Mouse (Mus musculus): Measurements from ENCODE around the gene Creb3l2. TPM values are rescaled to one million over a fixed set of nuclear protein-coding genes. Genes with fewer than 3 reads are reported as not detected.

Gene Creb3l2
- polyA plus RNA-seq, 1 experiment from 2014 or later, result 20.8 TPM

- Histone ChIP-seq H3K4me3 (replicated peaks; ENCODE audit: low read depth, low read length) (no peak overlapping the region), H3K4me2 (ENCODE audit: low read length) (peak overlapping the region; percentile 6; the same call in 1 of the 2 replicates), H3K9ac (ENCODE audit: low read depth, low read length) (0 out of 2 replicates have a peak overlapping the region, but pooled peaks have one; percentile 8), H3K27ac (peak overlapping the region; percentile 79), H3K4me1 (replicated peaks; ENCODE audit: insufficient read depth, low read length) (peaks cover 56% of the 10 kb centered on the region), H3K9me3 (replicated peaks; ENCODE audit: low read length) (no peaks in the 10 kb centered on the region), H3K36me3 (ENCODE audit: insufficient read depth, low read length) (no peaks in the 10 kb centered on the region), H3K27me3 (ENCODE audit: insufficient read depth, low read length) (no peaks in the 10 kb centered on the region)
- no peak for ATAC-seq (replicated peaks; ENCODE audit: low FRiP score, low read depth)
- no peak for TF ChIP-seq CTCF (IDR thresholded peaks at IDR 0.05; ENCODE audit: low read depth)
- no peak for DNase-seq (ENCODE audit: low spot score)
- WGBS, result 38% methylated on average over 6 of the region's 6 CpGs
Measured at GRCm38 (mm10) chr6:37418931-37419330, 23.0 kb downstream of the Creb3l2 start.

- H3K27ac ChIP-seq, result peak overlapping the region; percentile 54; the same call in 1 of the 2 replicates
- DNase-seq (ENCODE audit: low spot score) (no peak), ATAC-seq (replicated peaks; ENCODE audit: low FRiP score, low read depth) (peak; percentile 57; the same call in 1 of the 2 replicates)
- H3K4me1 ChIP-seq (replicated peaks; ENCODE audit: insufficient read depth, low read length), result peaks cover 52% of the 10 kb centered on the region
- TF ChIP-seq CTCF (IDR thresholded peaks at IDR 0.05; ENCODE audit: low read depth), result no peak
- no peak overlapping the region for H3K4me2 ChIP-seq (ENCODE audit: low read length)
- no peaks in the 10 kb centered on the region for H3K9me3 ChIP-seq (replicated peaks; ENCODE audit: low read length)
- no peaks in the 10 kb centered on the region for H3K27me3 ChIP-seq (ENCODE audit: insufficient read depth, low read length)
- WGBS, result 41% methylated on average over 4 of the region's 4 CpGs
- peak overlapping the region; percentile 10; the same call in 1 of the 2 replicates for H3K9ac ChIP-seq (ENCODE audit: low read depth, low read length)
- no peak overlapping the region for H3K4me3 ChIP-seq (replicated peaks; ENCODE audit: low read depth, low read length)
- no peaks in the 10 kb centered on the region for H3K36me3 ChIP-seq (ENCODE audit: insufficient read depth, low read length)
Measured at GRCm38 (mm10) chr6:37416743-37417142, 25.2 kb downstream of the Creb3l2 start.

- no peak for DNase-seq (ENCODE audit: low spot score)
Measured at GRCm38 (mm10) chr6:37415505-37415904, 26.4 kb downstream of the Creb3l2 start.

GRCm38 (mm10) chr6:37415034-37415433 lies 26.9 kb downstream of the Creb3l2 start:
- Histone ChIP-seq H3K4me2 (ENCODE audit: low read length) (no peak overlapping the region), H3K36me3 (ENCODE audit: insufficient read depth, low read length) (no peaks in the 10 kb centered on the region), H3K27ac (peak overlapping the region; percentile 87), H3K9ac (ENCODE audit: low read depth, low read length) (0 out of 2 replicates have a peak overlapping the region, but pooled peaks have one; percentile 14), H3K27me3 (ENCODE audit: insufficient read depth, low read length) (no peaks in the 10 kb centered on the region), H3K4me3 (replicated peaks; ENCODE audit: low read depth, low read length) (no peak overlapping the region), H3K9me3 (replicated peaks; ENCODE audit: low read length) (no peaks in the 10 kb centered on the region), H3K4me1 (replicated peaks; ENCODE audit: insufficient read depth, low read length) (peaks cover 46% of the 10 kb centered on the region)
- WGBS, result 15% methylated on average over 7 of the region's 7 CpGs
- DNase-seq (ENCODE audit: low spot score), result peak; percentile 88
- peak; percentile 81 for ATAC-seq (replicated peaks; ENCODE audit: low FRiP score, low read depth)
- no peak for TF ChIP-seq CTCF (IDR thresholded peaks at IDR 0.05; ENCODE audit: low read depth)

More at GRCm38 (mm10) chr6:37415505-37415904, 26.4 kb downstream of the Creb3l2 start:
- ATAC-seq (replicated peaks; ENCODE audit: low FRiP score, low read depth), result 0 out of 2 replicates have a peak, but pooled peaks have one; percentile 30
- no peak for TF ChIP-seq CTCF (IDR thresholded peaks at IDR 0.05; ENCODE audit: low read depth)
- no peaks in the 10 kb centered on the region for H3K36me3 ChIP-seq (ENCODE audit: insufficient read depth, low read length)
- H3K9me3 ChIP-seq (replicated peaks; ENCODE audit: low read length), result no peaks in the 10 kb centered on the region
- peaks cover 48% of the 10 kb centered on the region for H3K4me1 ChIP-seq (replicated peaks; ENCODE audit: insufficient read depth, low read length)
- H3K27ac ChIP-seq, result peak overlapping the region; percentile 87
- no peaks in the 10 kb centered on the region for H3K27me3 ChIP-seq (ENCODE audit: insufficient read depth, low read length)
- no peak overlapping the region for H3K4me3 ChIP-seq (replicated peaks; ENCODE audit: low read depth, low read length)
- no peak overlapping the region for H3K4me2 ChIP-seq (ENCODE audit: low read length)
- H3K9ac ChIP-seq (ENCODE audit: low read depth, low read length), result no peak overlapping the region
- WGBS, result 45% methylated on average over 6 of the region's 6 CpGs

GRCm38 (mm10) chr6:37414576-37414975 lies 27.4 kb downstream of the Creb3l2 start:
- TF ChIP-seq CTCF (IDR thresholded peaks at IDR 0.05; ENCODE audit: low read depth), result no peak
- Histone ChIP-seq H3K9ac (ENCODE audit: low read depth, low read length) (0 out of 2 replicates have a peak overlapping the region, but pooled peaks have one; percentile 14), H3K9me3 (replicated peaks; ENCODE audit: low read length) (no peaks in the 10 kb centered on the region), H3K27ac (peak overlapping the region; percentile 87), H3K27me3 (ENCODE audit: insufficient read depth, low read length) (no peaks in the 10 kb centered on the region), H3K4me3 (replicated peaks; ENCODE audit: low read depth, low read length) (no peak overlapping the region), H3K36me3 (ENCODE audit: insufficient read depth, low read length) (no peaks in the 10 kb centered on the region), H3K4me1 (replicated peaks; ENCODE audit: insufficient read depth, low read length) (peaks cover 42% of the 10 kb centered on the region), H3K4me2 (ENCODE audit: low read length) (no peak overlapping the region)
- 85% methylated on average over 10 of the region's 10 CpGs for WGBS
- DNase-seq (ENCODE audit: low spot score) (no peak), ATAC-seq (replicated peaks; ENCODE audit: low FRiP score, low read depth) (no peak)

GRCm38 (mm10) chr6:37411696-37412095 lies 30.2 kb downstream of the Creb3l2 start:
- H3K36me3 ChIP-seq (ENCODE audit: insufficient read depth, low read length), result no peaks in the 10 kb centered on the region
- TF ChIP-seq CTCF (IDR thresholded peaks at IDR 0.05; ENCODE audit: low read depth), result no peak
- 37% methylated on average over 3 of the region's 3 CpGs for WGBS
- no peaks in the 10 kb centered on the region for H3K9me3 ChIP-seq (replicated peaks; ENCODE audit: low read length)
- H3K9ac ChIP-seq (ENCODE audit: low read depth, low read length), result no peak overlapping the region
- H3K27ac ChIP-seq, result no peak overlapping the region; the same call in 1 of the 2 replicates
- H3K4me3 ChIP-seq (replicated peaks; ENCODE audit: low read depth, low read length), result no peak overlapping the region
- ATAC-seq (replicated peaks; ENCODE audit: low FRiP score, low read depth) (no peak), DNase-seq (ENCODE audit: low spot score) (no peak)
- peaks cover 32% of the 10 kb centered on the region for H3K4me1 ChIP-seq (replicated peaks; ENCODE audit: insufficient read depth, low read length)
- H3K27me3 ChIP-seq (ENCODE audit: insufficient read depth, low read length), result no peaks in the 10 kb centered on the region
- no peak overlapping the region for H3K4me2 ChIP-seq (ENCODE audit: low read length)

- no peak overlapping the region for H3K27ac ChIP-seq
- DNase-seq (ENCODE audit: low spot score) (no peak), ATAC-seq (replicated peaks; ENCODE audit: low FRiP score, low read depth) (no peak)
- no peaks in the 10 kb centered on the region for H3K27me3 ChIP-seq (ENCODE audit: insufficient read depth, low read length)
- peaks cover 35% of the 10 kb centered on the region for H3K4me1 ChIP-seq (replicated peaks; ENCODE audit: insufficient read depth, low read length)
- no peaks in the 10 kb centered on the region for H3K36me3 ChIP-seq (ENCODE audit: insufficient read depth, low read length)
- H3K4me2 ChIP-seq (ENCODE audit: low read length), result no peak overlapping the region
- 94% methylated on average over 2 of the region's 2 CpGs for WGBS
- TF ChIP-seq CTCF (IDR thresholded peaks at IDR 0.05; ENCODE audit: low read depth), result no peak
- no peaks in the 10 kb centered on the region for H3K9me3 ChIP-seq (replicated peaks; ENCODE audit: low read length)
- no peak overlapping the region for H3K4me3 ChIP-seq (replicated peaks; ENCODE audit: low read depth, low read length)
- no peak overlapping the region for H3K9ac ChIP-seq (ENCODE audit: low read depth, low read length)
Measured at GRCm38 (mm10) chr6:37409829-37410228, 32.1 kb downstream of the Creb3l2 start.

Data from kidney, postnatal 0 days (tissue).